Mouse (Mus musculus): ENCODE data around the gene Csf2.

The Csf2 gene

DNA sequence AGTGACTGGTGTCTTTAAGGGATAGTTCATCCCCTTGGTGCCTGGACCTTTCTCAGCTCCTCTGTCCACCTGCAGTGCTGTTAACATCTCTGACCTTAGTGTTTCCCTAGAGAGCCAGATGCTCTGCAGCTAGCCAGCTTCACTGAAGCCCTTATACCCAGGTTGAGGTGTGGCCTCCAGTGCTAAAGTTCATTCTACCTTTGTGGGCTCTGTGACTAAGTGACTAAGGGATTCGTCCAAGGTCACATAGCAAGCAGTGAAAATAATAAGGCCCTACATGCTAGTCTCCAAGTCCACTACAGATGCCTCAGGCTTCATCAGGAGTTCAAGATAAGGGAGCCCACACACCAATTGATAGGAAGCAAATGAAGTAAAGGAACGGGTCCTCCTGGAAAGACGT, 7.0 kb downstream of the Csf2 start:
- intact Hi-C loops (cut with DNase I) = no loop called here

DNA sequence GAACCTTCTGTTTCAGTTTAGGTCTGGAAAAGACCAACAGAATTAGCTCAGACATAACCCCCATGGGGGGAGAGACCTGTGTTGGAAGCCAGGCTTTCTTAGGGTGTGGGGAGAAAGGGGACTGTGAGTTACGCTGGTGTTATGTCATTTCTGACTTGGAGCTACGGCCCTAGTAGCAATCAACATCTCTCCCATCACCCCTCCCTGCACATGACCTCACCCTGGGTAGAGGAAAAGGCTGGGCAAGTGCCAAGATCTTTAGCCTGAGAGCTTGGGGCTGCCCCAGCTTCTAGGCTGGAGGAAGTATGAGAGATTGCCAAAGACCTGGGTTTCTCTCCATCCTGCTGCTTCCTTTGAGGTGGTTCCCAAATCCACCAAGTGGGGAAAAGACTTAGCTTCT, 12.5 kb downstream of the Csf2 start:
- intact Hi-C loops (cut with DNase I) = no loop called here

DNA sequence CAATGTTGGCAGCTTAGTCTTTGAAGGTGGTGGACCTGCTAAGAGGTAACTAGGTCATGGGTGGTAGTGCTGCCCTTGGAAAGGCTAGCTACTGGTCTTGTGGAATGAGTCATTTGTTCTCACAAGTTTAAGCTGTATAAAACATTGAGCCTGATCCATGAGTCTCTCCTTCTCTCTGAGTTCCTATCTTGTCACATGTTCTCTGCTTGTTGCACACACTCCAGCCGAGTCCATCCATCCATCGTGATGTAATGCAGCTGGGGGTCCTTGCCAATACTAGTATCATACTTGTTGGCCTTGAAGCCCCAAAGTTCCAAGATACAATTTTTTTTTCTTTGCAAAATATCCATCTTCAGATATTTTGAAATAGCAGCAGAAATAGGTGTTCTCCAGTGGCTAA, 22.0 kb downstream of the Csf2 start:
- intact Hi-C loops (cut with DNase I) = no loop called here

DNA sequence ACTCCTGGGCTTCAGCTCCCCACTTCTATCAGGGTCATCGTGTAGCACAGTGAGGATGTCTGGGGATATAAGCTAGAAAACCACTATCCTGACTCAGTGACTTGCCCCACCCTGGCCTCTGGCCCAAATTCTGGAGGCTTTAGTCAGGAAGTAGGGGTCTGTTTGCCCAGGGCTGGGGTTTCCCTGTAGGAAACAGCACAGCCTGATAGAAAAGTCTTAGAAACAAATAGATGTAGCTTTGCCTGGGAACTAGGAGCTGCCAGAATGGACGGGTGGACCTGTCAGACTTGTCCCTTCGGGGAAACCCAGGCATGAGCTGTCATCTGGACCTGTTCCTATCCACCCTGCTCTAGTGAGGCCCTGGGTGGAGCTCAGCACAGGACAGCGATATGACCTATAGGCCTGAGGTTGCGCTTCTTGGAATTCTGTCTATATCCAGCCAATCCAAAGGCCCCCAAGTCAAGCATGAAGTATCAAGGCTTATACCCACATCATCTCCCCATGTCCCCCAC, 24.9 kb downstream of the Csf2 start:
- intact Hi-C loops (cut with DNase I) = no loop called here

DNA sequence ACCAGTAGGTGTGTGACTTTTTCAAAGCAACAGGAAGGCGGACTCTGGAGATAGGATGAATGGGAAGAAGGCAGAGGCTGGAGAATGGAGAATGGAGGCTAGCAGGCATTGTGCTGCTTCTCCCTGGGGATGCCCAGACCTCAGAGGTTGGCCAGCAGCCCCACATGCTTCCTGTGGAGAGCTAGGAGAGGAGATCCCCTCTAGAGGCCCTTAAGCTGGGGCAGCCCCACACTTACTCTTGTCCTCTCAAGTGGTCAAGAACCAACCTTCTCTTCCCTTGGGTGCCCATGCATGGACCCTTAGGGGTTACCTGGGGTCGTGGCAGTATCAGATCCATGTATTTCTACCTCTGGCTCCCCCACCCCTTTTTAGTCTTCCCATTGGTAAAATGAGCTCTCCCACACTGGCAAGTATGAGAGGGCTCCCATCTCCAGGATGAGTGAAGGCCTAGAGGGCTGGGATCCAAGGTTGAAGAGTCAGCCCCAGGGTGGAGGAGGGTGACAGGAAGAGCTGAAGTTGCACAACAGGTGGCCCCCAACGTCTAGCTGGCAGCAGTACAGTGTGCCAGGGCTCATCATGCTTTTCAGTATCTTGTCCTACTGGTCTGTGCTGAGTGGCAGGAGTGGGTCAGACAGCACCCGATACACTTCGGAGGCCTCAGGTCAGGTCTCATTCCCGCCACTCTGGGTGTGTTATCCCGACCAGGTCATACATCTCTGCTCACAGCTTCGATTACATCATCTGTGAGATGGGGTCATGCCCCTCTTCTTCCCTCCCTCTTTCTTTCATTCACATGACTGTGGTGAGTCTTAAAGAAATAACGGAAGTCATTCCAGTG, 25.6 kb downstream of the Csf2 start:
- intact Hi-C loops (cut with DNase I) = no loop called here

DNA sequence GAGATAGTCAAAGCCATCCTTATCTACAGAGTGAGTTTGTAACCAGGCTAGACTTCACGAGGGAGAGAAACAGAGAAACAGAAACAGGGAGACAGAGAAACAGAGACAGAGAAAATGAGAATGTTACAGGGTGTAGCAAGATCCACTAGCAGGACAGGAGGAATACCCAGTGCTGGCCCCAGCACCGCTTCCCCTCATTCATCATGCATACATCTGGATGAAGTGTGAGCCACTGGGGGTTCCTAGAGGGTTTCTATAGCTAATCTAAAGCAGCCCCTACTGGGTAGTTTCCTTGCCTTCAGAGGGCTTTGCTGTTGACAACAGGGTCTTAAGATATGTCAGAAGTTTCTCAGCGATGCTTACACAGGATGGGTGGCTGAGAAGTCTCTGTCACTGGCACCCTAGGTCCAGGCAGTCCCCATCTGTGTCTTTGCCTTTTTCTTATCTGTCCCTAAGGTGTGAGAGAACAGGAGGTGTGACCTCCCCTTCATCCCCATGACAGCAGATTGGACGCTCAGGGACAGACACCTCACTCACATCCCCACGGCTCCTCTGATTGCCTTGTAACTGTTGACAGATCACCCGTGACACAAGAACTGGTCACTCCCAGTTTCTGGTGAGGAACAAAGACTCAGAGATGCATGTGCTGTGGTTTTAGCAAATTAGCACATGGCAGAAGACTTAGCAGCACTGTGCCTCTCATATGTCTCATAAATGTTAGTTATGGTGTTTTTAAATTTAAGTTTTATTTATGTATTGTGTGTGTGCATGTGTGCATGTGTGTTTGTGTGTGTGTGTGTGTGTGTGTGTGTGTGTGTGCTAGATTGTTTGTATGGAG, 29.3 kb downstream of the Csf2 start:
- intact Hi-C loops (cut with DNase I) = no loop called here

DNA sequence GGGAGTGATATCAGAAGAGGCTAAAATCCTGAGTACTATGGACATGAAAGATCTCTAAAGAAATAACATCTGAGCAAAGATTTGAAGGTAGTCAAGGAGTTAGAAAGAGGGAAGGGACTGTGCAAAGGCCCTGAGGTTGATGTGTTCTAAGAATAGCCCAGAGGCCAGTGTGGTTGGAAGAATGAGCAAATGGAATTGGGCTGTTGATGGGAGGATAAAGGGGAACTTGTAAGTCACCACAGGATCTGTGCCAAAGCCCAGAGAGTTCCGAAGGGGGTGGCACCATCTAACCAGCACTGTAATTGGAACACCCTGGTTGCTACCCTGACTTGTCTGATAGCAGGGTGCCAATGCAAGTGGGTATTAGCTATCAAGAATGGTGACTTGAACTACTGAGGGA, 30.3 kb downstream of the Csf2 start:
- intact Hi-C loops (cut with DNase I) = no loop called here

DNA sequence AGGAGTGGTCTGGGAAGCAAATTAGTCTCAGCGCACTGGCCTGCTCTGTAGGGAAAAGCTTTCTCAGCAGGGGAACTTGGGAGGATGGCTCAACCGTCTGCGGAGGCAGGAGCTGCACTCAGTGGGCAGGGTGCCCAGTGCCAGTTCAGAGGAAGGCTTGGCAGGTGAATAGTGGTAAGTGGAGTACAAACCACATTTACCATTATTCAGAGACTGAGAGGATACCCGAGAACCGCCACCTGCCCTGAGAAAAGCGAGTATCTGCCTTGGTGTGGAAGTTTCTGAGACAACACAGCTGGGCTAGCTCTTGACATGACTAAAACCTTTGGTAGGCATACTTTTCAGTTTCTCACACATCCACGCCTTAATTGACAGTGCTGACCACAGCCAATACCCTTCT, 32.1 kb downstream of the Csf2 start:
- intact Hi-C loops (cut with DNase I) = no loop called here

DNA sequence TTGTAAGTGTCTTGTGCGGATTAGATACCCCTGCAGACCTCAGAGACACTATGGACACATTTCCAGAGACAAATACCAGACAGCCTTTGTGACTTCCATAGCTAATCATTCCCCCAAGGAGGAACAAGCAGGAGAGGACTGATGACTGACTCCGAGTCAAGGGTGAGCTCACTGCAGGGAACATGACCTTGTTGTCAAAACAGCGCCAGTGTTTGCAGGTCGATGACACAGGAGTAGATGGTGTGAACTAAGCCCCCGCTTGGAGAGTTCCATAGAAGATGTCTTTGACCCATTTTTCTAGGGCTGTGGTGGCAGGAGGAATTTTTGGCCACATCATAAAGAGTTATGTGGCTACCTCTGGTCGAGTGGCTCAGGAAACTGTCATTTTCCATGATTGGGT, 33.4 kb downstream of the Csf2 start:
- intact Hi-C loops (cut with DNase I) = no loop called here

DNA sequence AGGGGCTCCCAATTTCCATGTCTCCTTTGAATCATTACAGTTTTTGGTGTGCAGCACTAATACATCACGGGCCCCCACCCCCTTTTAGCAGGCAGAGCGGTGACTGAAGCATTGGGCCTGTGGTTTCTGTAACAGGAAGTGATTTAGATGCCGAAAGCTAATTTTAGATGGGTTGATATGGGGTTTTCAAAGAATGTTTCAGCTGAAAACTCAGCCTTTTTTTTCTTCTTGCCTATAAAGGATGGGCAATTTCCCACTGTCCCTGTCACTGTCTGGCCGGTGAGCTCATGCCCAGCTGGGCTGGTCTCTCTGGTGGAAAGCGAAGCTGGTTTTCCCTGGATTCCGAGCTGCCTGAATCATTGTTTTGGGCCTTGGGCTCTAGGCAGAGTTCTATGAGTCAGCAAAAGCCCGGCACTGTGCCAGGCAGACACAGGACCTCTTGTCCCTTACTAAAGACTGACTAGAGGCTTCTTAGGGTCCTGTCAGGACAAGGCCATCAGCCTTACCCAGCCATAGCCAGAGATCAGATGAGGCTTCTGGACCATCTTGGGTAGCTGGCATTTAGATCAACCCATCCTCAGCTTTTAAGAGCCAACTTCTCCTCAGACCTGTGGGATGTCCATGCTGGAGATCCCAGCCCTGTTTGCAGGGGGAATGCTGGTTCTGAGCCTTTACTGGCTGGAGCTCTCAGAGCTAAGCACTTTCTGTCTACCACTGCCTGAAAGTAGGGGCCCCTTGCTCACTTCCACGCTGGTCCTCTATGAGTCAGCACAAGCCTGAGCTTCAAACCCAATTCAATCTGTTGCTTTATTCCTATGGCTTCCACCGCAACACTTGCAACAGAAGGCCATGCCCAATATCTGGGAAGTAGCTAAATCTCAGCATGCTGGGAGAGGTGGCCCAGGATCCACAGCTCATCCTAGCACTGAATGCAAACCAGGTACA, 34.7 kb downstream of the Csf2 start:
- intact Hi-C loops (cut with DNase I) = no loop called here

DNA sequence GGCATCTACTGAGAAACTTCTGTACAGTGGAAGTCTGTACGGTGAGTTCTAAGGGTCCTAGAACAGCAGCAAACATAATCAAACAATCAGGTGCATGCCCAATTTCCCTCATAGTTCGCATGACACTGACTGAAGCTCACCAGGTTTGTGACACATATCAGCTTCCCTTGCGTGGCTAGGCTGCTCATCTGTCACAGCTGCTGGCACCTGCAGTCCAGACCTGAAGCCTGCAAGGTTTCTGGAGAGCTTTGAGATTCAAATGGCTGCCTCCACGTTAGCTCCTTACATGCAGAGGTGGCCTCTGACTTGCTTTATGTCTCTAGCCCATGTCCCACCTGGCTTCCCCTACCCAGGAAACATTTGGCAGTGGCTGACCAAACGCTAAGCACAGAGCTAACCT, 35.8 kb downstream of the Csf2 start:
- intact Hi-C loops (cut with DNase I) = no loop called here

DNA sequence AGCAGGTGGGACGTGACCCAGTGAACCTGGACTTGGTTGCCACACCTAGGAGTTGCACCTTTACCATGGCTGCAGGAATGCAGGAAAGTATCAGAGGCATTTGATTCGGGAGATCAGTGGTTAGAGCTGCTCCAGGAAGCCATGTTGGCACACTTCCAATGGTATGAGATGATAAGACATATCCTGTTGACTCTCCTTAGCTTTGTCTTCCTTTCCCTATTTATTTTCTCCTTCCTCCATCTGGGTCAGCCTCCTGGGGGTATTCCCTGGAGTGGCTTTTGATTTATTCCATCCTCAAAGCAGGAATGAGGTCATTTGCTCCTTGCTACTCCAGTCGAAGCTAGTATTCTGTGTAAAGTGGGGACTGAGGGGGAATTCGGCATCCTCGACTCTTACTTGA, 42.5 kb downstream of the Csf2 start:
- intact Hi-C loops (cut with DNase I) = loop anchor here (5.0 kb wide), 1 partner anchor 50 kb away; no protein-coding TSS in a partner anchor

DNA sequence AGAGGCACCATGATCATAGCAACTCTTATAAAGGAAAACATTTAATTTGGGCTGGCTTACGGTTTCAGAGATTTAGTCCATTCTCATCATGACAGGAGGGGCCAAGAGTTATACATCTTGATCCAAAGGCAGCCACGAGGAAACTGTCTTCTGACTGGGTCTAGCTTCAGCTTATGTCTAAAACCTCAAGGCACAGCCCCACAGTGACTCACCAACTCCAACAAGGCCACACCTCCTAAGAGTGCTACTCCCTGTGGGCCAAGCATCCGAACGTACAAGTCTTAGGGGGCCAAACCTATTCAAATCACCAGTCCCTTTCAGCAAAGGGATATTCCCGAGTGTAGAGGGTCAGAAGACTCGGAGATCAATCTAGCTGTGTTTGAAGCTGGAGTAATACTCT, 44.1 kb downstream of the Csf2 start:
- intact Hi-C loops (cut with DNase I) = loop anchor here (5.0 kb wide), 1 partner anchor 48 kb away; no protein-coding TSS in a partner anchor

DNA sequence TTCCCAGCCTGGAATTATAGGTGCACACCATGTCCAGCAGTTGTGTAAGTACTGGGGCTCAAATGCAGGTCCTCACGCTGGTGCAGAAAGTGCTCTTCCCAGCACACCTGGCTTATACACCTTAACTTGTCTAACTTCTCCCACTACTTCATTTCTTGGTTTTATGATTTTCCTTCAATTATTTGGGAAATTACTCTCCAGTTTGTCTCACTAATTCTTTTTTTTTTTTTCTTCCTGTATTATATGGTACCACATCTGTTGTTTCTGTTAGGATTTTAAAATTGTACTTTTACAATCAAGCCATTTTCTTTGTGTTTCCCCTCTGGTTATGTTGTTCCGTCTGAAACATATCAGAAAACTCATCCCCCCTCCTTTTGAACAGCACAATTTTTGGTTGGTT, 44.7 kb downstream of the Csf2 start:
- intact Hi-C loops (cut with DNase I) = loop anchor here (5.0 kb wide), 1 partner anchor 47 kb away; no protein-coding TSS in a partner anchor

DNA sequence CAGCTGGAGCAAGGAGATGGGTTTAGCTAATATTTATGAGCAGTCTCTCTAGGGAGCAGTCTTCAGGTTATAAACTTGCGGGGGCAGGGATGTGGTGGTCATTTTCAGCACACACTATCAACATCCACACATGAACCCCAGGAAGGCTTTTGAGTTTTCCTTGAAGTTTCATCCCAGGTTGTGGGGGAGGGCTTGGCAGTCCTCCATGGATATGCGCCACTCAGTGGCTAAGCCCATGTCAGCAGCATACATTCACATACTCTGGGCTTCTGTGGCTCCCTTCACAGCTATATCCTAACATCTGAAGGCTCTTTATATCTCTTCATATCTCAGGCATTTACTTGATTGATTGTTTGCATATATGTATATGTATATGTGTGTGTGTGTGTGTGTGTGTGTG, 46.3 kb downstream of the Csf2 start:
- intact Hi-C loops (cut with DNase I) = no loop called here

DNA sequence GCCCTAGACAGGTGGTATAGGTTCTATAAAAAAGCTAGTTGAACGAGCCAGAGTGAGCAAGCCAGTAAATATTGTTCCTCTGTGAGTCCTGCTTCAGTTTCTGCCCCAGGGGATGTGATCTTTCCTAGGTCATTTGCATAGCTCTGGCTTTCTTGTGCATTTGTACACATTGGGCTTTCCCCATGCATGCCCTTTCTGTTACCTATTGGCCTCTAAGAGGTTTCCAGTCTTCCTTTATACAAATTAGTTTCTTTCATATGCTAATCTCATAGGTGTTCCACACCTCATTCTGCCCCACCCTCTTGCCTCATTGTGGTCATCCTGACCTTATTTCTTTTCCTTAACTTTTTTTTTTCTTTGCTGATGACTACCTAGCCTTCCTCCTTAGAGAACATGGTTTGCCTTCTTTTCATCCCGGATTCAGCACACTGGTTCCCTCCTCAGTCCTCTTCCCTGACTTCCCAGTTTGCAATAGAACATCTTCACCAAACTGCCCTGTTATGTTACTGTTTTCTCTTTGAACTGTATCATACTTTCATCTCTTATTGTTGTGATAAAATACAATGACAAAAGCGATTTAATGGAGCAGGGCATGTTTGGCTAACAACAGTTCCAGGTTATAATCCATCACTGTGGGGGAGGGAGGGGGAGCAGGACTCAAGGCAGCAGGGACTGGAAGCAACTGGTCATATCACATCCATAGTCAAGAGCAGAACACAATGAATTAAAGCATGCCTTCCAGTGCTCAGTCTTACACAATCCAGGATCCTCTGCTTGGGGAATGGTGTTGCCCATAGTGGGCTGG, 47.4 kb downstream of the Csf2 start:
- intact Hi-C loops (cut with DNase I) = no loop called here

DNA sequence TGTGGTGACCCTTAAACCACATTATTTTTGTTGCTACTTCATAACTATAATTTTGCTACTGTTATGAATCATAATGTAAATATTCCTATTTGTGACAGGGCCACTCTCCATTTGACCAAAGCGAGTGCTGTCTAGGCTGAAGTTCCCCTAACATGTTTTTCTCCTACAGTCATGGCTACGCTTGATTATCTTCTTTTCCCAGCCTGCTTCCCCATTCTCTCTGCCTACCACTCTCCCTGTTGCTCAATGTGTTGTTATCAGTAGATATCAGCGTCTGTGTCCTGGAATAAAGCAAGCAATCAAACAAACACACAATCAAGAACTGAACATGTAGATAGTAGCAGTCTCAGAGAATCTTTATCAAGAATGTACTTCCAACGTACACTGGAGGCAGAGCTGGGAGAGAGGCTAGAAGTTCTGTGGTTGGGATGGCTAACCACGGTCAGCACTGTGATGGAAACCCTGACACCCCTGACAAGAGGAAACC, 48.1 kb downstream of the Csf2 start:
- intact Hi-C loops (cut with DNase I) = no loop called here

All from adrenal gland (tissue).